Mouse (Mus musculus): ENCODE data around the gene Cpa5.
A peak's percentile ranks its signal among the peaks of the same experiment; 100 is the strongest.

Gene Cpa5

DNA sequence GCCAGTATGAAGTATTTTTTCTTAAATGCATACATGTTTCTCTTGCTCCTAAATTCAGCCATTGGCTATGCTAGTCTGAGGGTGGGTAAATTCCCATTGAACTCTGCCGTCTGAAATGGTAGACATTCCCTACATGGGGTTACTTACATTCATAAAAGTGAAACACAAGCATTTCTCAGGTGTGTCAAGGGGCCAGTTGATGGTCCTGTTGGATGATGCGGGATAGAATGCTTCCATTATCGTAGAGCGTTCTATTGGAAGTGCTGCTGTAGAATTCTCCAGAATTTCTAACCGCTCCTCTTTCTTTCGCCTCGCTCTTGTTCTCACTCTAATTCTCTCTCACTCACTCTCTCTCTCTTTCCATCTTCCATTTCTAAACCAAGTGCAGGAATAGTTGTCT lies at the start of gene Cpa5:
Gene Cpa5 (plus strand): TSS at position 301 of the 400 bp plus-strand sequence.
- DNase-seq (ENCODE audit: low read depth, low spot score) = no peak

DNA sequence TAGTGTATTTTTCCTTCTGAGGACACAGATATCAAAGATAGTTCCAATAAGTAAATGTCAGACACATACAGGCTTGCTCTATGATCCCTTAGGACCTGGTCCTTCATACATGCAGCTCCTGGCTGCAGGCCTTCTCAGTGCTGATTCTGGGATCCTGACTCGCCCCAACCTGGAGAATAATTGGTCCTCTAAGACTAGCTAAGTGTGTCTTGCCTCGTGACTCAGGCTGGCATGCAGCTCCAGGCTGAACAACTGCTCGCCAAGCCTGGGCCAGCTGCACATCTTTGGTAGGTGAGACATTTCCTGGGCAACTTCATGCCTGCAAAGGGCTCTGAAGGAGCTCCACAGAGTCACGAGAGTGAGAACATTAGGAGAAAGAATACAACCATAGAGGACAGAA lies 48.7 kb upstream of the Cpa5 start:
- DNase-seq (ENCODE audit: low read depth, low spot score) = peak; percentile 30

DNA sequence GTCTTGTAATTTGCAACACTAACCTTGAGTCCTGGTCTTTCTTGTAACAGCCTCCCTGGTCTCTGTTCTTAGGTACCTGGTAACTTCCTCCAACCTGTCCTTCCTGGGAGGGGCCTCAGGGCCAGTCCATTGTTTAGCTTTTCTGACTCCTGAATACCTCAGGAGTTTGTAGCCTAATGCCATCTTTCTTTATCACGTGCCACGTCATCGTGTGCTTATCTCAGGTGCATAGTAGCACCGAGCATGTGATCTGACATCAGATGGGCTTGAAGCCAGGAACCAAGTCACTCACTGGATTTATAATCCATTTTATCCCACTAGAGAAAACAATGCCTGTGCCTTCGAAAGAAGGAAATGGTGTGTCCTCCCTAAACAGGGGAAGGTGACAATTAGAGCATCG lies 47.2 kb upstream of the Cpa5 start:
- no peak for DNase-seq (ENCODE audit: low read depth, low spot score)

DNA sequence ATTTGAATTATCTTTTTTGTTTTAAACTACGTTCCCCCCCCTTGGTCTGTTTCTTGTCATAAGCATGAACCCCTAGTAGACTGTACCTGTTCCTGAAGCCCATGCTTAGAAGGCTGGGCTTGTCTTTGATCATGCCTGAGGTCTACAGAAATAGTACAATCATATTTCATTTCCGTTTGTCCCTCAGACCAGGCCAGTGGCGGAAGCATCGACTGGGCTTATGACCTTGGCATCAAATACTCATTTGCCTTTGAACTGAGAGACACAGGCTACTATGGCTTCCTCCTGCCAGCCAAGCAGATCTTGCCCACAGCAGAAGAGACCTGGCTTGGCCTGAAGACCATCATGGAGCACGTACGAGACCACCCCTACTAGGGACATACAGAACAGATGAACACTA lies 46.8 kb upstream of the Cpa5 start:
- no peak for DNase-seq (ENCODE audit: low read depth, low spot score)

DNA sequence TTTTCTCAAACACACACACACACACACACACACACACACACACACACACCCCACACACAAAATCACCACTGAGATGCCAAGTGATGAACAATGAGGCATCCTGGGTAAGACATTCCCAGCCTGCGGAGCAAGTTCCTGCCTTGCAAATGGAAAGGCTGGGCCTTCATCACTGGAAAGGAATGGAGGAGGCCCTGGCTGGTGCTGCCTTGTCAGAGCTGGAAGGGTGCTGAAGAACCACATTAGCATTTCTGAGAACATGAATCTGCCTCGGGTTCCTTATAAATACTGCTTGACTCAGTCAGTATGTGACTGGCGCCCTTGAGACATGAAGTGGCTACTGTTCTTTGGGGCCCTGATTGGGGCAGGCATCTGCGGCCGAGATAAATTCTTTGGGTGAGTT lies 42.7 kb upstream of the Cpa5 start, which contains the start of gene Cpa4:
Gene Cpa4 (plus strand): TSS at position 301 of the 400 bp plus-strand sequence.
- DNase-seq (ENCODE audit: low read depth, low spot score) = no peak

DNA sequence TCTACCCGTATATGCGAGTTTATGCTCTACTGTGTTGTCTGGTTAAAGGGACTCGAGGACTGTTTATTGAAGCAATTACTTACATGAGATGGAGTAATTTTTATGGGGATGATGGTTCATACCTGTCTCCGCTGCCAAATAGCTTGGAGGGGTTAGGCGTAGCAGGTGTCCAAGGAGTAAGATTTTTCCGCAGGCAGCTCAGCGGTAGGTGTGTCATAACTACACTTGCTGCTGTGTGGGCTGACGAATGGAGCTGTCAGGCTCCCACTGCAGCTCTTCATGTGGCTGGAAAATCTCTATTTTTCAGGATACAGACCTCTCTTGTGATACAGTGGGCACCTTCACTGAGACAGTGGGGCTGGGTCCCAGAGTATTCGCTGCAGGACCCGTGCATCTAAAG lies 41.5 kb upstream of the Cpa5 start:
- DNase-seq (ENCODE audit: low read depth, low spot score) = peak; percentile 75

DNA sequence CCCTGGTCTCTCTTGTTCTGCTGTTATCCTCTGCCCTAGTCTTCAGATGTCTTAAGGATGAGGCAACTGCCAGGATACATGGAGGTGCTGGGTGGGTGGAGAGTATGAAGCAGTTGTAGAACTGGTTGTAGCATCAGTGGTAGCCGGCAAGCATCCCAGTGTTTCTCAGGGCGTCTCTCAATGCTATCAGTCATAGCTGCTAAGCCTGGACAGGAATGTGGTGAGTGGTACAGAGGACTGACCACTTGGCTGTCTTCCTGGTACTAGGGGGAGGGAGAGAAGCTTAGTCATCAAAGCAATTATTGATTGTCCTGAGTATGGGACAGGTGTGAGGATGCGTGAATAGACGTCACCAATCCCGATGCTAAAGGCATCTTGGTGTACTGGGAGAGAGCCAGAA lies 40.8 kb upstream of the Cpa5 start:
- peak; percentile 60 for DNase-seq (ENCODE audit: low read depth, low spot score)

DNA sequence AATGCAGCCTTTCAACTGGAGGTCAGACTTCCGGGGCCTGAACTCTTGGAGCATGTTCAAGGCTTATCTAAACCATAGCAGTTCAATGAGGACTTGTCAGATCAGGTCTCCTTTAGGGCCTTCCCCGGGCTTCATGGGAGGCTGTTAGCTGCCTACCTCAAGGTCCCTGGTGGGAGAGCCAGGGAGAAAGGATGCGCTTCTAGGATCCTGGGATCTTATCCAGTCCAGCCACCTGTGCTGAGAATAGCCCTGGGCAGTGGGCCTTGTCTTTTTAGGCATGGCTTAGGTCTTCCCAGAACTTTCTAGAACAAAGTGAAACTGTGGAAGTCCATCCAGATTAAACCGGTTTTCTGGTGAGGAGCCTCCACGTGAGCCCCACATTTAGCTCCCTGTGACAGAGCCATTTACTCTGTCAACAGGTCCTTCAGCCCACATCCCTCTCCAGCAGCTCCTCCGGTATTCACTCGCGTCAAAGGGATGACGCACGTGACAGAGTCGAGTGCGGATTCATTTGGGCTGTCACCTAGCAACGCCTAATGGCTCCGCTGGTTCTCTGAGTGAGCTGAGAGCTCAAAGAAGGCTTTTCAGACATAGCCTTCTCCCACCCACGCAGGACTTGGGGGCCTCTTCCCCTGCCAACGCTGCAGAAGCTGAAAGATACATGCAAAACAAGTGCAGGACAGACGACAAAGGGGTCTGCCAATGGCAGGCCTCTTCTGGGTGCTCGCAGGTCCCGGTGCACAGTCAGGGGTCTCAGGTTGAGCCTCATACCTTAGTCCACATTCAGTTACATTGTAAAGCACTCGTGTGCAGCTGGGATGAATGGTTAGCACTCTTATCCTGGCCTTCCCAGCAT lies 38.1 kb upstream of the Cpa5 start:
- DNase-seq (ENCODE audit: low read depth, low spot score) = peak; percentile 94

DNA sequence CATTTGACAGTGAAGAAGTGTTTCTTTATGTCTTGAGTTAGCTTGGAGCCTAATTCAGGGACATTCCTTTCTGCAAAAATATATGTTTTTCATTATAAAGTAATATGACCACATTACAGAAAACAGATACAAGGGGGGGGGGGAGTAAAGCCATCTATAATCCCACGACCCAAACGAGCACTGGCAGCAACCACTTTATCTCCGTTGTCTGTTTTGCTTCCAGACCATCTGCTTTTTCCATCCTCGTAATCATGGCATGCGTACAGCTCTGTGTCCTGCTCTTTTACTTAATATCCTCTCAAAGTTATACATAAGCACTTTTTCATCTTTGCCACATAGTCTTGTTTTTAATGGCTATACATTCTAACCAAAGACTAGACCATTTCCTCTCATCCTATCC lies 37.4 kb upstream of the Cpa5 start:
- no peak for DNase-seq (ENCODE audit: low read depth, low spot score)

DNA sequence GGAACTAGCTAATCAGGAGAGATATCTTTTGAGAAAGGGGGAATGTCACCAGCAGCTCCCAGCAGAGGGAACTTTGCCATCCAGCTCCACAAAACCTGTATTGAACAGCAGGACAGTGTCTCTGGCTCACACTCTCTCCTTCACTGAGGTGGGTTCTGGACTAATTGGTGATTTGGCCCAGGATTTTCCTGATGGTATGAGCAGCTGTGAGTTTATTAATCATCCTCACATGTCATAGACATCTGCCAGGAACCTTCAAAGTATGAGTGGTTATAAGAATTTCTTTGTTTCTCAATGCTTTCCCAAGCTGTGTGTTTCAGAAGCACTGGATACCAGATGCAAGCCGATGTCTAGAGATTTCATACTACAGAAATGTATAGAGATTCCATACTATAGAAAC lies 35.9 kb upstream of the Cpa5 start:
- no peak for DNase-seq (ENCODE audit: low read depth, low spot score)

DNA sequence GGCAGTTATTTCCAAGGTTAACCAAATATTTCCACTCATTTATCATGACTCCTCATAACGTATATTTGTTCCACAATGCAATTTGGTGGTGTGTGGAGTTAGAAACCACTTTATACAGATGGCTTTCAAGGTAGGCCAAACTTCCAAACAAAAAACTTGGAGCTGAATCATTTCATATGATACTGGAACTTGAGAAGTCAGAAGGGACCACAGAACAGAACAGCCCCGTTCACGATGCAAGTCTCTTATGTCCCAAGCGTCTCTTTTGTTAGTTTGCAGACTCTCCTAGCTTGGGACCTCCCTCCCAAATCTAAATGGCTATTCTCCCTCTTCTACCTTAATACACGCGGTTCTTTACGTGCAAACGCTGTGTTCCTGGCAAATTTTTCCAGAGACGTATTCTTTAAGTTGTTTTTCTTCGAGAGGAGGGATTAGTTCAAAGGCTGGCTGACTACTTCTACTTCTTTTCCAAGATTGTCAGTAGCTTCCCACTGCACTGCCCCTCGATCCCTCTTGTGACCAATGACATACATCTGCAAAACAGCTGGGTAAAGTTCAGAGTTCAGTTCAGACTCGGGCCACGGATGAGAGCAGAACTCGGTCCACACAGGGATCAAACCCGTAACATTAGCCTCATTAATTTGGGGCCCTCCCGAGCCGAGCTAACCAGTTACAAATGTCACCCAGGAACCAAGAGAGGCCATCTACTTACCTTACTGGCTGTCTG lies 34.2 kb upstream of the Cpa5 start:
- DNase-seq (ENCODE audit: low read depth, low spot score) = no peak

DNA sequence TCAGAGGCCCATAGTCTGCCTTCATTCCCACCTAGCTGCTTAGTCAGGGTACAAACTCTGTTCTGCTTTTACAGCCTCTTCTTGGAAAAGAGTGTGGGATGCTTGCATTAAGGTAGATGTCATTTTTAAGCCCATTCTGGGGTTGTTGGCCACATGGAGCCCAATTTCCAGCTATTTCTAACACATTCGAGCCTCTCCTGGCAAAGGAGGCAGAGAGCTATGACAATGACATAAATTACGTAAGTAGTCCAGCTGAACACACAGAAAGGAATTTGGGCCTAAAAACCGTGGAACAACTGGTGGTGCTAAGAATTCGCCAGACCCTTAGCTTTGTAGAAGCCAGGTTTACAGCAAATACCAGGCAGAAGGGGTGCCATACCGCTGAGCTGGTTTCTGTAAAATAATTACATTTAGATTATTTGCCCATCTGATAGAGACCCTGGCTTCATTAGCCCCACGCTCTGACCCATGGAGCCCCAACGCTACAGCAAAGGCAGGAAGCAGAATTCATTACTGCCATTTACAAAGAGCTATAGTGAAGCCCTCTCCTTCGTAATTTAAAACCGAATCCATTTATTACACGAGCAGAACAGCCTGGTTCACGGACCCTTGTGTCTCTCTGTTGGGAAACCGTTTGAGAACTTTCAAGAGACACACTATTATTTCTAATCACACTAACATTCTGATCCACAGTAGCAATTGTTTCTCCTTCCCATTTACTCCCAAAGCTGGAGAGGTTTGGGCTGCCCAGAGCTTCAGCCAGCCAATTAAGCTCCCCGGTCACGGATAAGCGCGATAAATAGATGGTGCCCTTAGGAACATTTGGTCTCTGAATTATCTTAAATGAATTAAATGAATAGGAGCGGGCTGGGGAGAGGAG lies 30.6 kb upstream of the Cpa5 start:
- peak; percentile 61 for DNase-seq (ENCODE audit: low read depth, low spot score)

DNA sequence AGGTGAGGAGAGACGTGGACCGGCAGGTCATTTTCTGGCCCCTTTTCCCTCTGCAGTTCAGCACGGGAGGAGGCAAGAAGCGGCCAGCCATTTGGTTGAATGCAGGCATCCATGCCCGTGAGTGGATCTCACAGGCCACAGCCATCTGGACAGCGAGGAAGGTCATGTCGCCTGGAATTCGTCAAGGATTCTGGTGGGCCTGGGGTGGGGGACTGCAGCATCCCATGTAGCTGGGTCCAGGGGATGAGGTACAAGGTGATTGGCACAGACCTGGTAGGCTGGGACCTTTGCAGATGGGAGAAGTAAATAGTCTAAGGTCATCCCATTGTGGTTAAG lies 30.0 kb upstream of the Cpa5 start:
- no peak for DNase-seq (ENCODE audit: low read depth, low spot score)

DNA sequence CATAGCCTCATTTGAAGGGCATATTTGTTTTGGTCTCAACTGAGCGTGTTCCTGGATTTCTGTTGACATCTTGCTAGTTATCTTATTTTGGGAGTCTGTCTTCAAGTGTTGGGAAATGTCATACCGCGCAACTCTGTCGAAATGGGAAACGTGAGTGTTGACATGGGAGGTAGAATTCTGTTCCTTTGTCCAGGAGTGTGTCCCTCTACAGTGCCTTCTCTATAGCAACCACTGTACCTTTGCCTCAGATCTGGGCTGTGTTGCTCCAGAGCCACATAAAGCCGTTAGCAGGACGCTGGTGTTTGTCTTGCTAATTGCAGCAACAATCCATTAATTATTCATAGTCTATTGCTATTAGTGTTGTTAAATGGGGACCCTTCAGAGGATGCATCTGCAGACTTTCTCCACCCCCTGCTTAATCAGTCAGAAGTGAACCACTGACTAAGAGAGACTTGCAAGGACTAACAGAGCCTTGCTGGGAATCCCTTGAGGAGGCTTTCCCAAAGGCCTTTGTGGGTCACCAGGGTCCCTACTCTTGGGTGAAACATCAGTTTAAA lies 23.8 kb upstream of the Cpa5 start:
- DNase-seq (ENCODE audit: low read depth, low spot score) = no peak

DNA sequence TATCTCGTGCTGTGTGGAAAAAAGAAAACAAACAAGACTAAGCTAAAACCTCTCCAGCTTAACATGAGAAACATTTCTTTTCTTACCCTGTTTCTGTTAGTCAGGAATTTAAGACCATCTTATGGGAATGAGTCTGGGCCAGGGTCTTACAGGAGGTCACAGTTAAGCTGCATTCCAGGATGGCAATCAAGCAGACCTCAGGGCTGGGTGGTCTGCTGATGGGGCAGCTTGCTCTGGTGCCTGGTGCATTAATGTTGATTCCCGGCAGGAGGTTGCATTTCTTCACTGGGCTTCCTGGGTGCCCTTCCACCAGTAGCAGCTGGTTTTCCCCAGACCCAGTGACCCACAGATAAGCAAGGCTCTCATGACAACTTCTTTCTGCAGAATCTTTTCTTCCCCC lies 21.0 kb upstream of the Cpa5 start:
- no peak for DNase-seq (ENCODE audit: low read depth, low spot score)

DNA sequence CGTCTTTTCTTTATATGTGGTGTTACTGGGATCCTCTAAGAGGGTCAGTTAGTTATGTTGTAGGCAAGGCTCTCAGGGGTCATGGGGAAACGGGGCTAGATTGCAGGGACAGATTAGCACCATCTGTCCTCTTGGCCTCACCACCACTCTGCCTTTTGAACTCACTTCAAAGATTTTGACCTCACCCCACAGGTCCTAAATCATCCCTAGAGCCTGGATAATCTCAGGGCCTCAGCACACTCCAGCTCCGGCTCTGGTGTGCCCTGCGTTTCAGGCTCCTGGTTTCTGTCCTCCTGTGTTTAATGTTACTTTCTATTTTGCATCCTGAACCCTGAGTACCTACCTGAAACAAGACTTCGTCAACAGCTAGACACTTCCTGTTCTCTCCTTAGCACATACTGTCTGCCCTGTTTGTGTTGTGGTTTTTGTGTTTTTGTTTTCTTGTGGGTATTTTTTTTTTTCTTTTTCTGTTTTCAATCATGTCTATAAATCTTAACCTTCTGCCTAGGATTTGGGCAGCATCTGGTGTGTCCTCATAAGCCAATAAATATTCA lies 18.9 kb upstream of the Cpa5 start:
- DNase-seq (ENCODE audit: low read depth, low spot score) = no peak

DNA sequence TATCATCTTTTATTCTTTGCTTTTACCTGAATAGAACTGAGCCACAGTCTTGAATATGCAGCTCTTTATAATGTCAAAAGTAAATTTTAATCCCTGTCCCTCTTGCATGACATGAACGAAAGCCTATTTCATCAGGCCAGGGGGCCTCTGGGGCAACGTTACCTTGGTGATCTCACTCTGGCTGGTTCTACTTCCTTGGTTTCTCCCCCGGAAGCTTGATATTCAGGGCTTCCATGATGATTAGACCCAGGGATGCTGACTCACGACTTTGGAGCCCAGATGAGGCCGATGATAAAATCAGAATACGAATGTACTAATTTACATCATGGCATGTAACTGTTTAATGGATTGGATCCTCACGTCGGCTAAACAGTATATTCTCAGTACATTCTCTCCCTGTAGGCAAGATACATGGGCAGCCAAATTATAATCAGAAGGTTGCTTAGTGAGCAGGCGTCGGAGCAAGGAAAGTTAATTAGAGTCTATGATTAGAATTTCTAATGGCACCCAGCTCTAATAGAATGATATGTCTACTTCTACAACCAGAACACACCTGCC lies 18.3 kb upstream of the Cpa5 start:
- no peak for DNase-seq (ENCODE audit: low read depth, low spot score)

DNA sequence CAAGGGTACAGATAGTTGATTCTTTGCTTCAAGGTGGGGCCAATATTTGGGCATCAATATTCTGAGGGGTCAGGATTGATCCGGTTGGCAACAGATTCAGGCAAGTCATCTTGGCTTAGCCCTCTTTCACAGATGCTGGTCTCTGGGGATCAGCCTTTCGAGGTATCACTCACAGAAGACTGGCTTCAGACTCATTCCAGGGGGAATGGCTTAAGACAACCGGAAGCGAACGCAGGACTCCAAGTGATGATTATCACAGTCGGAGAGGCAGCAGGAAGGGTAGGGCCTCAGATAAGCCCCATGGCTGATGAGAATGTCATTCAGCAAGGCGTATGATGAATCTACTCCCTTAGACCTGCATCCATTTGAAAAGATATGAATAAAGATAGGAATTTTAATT lies 16.4 kb upstream of the Cpa5 start:
- no peak for DNase-seq (ENCODE audit: low read depth, low spot score)

DNA sequence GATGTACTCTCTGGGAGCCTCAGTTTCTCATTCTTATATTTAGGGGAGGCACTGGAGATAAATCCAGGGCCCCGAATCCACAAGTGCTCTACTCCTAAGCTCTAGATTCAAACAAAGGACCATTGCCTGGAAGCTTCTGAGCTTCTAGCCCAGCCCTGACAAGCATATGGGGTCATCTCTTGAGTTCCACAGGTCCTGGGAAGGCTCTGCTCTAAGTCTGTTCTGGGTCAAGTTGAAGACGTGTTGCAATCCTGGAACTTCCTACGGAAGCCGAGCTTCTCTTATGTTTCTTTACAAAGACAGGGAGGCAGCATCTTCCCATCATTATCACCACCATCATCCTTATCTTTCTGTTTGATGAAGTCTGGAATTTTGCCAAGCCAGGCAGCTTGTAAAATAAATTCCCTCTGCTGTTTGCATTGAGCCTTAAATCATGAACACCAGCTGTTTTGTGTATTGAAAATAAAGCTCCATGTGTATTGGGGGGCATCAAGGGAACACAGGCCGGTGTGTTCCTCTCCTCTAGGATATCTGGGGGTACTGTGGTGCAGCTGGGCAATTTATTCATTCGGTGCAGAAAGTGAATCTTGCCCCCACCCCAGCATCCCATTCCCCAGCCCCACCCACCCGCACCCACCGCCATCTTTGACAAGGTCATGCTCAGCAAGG lies 14.4 kb upstream of the Cpa5 start:
- peak; percentile 28 for DNase-seq (ENCODE audit: low read depth, low spot score)

DNA sequence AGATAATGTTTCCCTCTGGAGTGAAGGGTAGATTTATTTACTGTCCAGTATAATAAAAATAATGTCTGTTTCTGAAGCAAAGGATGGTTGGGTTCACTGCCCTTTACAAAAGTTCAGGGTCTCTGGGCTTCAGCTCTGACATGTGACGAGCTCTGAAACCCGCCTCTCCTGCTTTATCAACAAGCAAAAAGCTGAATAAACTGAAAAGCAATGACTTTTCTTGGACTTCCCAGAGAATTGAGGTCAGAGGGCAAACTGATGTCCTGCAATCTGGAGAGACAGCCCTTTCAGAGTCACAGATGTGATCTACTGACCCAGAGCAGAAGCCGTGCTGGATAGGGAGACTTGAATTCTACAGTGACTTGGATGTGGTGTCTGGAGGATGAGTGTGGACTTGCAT lies 10.8 kb upstream of the Cpa5 start:
- DNase-seq (ENCODE audit: low read depth, low spot score) = no peak

DNA sequence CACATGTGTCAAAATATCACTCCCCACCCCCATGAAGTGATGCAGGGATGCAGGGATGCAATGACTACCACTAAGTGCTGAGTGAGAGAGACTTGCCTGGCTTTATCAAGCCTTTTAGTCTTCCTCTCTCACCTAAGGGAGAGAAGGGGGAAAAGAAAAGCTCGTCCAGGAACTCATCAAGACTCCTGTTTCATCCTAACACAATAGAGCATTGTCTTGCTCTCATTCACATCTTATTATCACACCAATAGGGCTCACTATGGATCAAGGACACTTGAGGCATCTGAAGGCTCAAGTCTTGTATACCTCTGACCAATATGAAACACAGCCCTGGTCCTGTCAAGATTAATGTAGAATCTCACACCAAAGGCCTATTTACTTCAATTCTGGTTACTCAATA lies 9.8 kb upstream of the Cpa5 start:
- no peak for DNase-seq (ENCODE audit: low read depth, low spot score)

Data from brain, adult 2 months (tissue).